Mouse (Mus musculus) E14TG2a.4 (cell line): ENCODE measurements around the gene Slc43a3.

Experiments
- CTCF ChIP-seq: conservative IDR thresholded peaks from 2 replicates; pipeline ENCODE4 v1.5.1; 2014; ENCODE audit warnings: low read length
- NANOG ChIP-seq: IDR thresholded peaks from 2 replicates; pipeline ENCODE4 v1.6.1; 2014; ENCODE audit warnings: borderline replicate concordance, low read length, mixed read lengths
- POU5F1 ChIP-seq: IDR thresholded peaks from 2 replicates; pipeline ENCODE4 v1.6.1; 2014; ENCODE audit warnings: low read length, borderline replicate concordance

GRCm38 (mm10) chr2:84893359-84893758 lies 43.0 kb upstream of the Slc43a3 start:
- TF ChIP-seq CTCF (no peak), POU5F1 (no peak), NANOG (no peak)
